Mouse (Mus musculus) adrenal gland, postnatal 36 days (tissue): ENCODE measurements around the gene Arrdc2. TPM values are rescaled to one million over a fixed set of nuclear protein-coding genes. Genes with fewer than 3 reads are reported as not detected.

ENCODE experiments used
- DNase-seq, 2 experiments: peaks; one replicate each; pipeline ENCODE4 v3.0.0; 2021; ENCODE audit warnings: mixed read lengths in 1 of 2
- total RNA-seq, 2 experiments: library from RNA; stranded (reverse); gene quantifications; 2 replicates each; pipeline ENCODE4 v1.2.3; 2021

Arrdc2 gene
- total RNA-seq, 2 experiments from 2014 or later: 6.9 to 10.5 TPM

DNA sequence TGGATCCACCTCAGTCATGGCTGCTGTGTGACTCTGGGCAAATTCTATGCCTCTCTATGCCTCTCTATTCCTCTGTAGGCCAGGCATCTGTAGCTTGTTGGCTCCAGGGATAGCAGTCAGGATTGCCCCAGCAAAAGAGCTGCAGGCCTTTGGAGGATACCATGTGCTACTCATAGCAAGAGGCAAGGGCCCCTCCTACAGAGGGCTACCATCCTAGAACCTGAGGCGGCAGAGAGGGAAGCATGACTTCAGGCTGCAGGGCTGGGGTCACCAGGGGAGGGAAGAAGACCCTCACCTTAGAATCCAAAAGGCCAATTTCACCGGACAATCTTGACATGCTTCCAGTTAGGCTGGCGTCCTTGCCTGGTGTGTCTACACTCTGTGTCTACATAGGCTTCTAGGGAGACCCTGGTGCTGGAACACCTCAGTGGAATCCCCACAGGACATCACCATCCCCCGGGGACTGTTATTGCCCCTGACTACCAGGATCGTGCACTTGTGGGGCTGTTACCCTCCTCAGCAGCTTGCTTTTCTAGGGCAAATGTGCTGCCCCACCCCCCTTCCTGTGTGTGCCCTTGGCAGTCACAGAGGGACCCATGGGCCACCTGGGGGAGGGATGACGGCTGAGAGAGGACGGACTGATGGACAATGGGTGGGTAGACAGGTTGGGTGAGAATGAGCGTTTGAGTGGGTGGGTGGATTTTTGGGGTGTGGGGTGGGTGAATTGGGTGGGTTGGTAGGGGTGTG lies 30.4 kb downstream of the Arrdc2 start:
- DNase-seq: no peak

DNA sequence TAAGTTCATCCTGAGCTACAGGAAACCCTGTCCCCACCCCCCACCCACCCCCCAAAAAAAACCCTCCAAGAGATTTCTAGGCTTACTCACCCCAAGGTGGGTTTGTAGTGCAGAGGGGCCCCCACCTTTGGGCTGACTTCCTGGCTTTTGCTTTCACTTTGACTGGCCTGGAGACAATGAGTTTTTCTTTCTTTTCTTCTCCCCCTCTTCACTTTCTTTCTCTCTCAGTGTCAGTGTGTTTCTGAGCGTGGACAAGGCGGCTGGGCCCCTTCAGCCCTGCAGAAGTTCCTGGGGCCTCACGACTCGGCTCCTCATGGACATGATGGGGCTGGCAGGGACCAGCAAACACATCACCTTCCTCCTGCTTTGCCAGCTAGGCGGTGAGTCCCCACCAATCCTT lies 31.3 kb downstream of the Arrdc2 start, which contains the start of gene Il12rb1:
TSS of gene Il12rb1 (plus strand) at position 211 of the 400 bp plus-strand sequence.
- no peak for DNase-seq

DNA sequence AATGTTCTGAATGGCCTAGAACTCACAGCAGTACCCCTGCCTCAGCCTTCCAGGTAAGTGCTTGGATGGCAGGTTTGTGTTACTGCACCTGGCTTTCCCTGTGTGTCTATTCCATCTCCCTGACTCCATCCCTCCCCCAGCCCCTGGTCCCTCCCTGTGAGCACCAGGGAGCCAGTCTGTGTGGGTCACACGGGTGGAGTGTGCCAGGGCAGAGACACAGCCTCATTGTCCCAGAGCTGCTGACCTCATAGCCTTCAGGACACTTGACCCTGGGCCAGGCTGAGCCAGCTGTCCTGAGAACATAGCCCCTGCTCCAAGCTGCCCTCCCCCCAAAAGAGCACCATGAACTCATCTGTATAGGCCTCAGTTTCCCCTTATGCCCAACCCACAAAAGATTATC lies 32.2 kb downstream of the Arrdc2 start:
- DNase-seq: no peak

DNA sequence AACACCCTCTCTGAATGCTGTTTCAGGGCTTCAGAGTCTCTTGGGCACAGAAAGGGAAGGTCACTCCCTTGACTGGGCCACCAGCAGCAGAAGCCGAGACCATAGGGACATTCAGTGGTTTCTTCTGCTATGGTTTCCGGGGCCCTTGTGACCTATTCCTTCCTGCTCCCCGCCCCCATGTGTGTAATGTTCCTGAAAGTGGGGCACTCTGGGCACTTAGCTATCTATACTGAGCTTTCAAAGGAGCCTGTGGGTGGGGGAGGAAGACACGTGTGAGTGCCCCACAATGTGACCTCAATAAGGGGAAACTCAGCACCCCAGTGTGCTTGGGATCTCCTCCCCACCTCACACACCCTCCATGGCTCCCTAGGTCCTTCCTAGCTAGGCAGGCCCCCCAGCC lies 33.0 kb downstream of the Arrdc2 start:
- DNase-seq: peak in 1 of 2 experiments; percentile 49

DNA sequence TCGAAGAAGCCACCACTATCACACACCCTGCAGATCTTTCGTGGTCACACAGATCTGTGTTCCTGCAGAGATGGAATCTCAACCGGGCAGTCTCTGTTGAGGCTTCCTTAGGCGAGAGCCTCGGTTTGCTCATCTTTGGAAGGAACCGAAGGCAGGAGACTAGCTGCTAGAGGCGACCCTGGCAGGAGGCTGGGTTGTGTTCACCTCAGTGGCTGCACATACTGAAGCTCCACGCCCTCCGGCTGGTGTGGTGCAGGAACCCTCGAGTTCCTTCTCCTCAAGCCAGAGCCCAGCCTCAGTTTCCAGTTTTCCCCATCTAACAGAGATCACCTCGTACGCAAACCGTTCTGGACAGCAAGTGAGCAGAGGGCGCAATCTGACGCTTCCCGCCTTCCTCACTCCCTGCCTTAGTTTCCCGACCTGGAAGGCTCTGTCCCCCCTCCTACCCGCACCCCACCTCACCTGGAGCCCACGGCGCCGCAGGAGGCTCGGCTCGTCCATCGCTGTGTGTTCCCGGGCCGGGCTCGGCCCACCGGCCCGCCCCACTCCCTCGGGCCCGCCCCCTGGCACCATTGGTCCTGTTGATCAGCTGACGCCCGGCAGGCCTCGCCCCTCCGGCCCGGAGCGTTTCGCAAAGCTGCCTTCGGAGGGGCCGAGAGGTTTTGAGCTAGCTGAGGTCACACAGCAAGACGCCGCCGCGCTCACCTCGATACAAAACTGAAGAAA lies 34.9 kb downstream of the Arrdc2 start, which contains the start of gene Mast3:
TSS of gene Mast3 (minus strand) at position 574 of the 726 bp plus-strand sequence.
- peak; percentile 93 to 96 for DNase-seq

DNA sequence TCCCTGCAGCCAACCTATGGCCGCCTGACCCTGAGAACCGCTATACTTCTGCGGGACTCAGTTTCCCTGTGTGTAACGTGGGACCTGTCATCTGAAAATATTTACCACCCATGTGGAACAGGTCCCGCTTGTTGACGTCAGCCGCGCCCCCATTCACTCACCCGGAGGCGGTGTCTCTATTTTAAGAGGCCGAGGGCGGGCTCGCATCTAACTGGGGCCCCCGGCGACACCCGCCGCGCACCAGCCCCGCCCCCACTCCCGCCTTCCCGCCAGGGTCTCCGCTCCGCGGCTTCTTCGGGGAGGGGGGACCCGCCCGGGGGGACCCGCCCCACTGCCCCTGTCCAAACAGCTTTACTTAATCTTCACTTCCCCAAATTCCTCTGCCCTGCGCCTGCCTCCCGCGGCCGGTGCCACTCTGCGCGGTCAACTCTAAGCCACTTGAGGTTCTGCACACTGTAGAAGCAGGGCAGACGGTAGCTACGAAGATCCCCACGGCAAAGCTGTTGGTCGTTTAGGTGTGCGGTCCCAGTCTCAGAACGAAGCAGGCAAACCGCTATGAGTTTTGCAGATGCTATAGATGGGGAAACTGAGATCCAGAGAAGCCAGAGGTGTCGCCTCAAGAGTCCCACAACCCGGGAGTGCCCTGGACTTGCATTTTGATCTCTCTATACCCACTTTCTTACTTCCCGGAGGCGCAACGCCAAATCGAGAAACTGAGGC lies 35.6 kb downstream of the Arrdc2 start:
- peak; percentile 25 to 59 for DNase-seq

DNA sequence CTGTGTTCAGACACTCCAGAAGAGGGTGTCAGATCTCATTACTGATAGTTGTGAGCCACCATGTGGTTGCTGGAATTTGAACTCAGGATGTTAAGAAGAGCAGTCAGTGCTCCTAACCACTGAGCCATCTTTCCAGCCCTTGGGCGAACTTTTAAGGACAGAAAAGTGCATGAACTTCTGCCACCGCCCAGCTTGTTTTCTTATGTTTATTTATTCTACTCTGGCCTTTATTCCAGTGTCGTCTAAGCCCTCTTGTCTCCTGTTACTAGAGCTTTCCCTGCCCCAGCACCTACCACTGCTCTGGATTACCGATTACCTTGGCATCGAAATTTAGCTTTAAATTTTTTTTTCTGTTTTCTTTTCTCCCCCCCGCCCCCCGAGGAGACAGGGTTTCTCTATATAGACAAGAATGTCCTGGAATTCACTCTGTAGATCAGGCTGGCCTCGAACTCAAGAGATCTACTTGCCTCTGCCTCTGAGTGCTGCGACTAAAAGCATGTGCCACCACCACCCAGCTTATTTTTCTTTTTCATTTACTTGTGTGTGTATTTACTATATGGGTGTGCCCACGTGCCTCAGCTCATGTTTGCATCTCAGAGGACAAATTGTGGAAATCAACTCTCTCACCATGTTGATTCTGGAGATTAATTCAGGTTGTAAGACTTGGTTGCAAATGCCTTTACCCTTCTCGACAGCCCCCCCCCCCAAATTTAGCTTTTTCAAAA lies 36.6 kb downstream of the Arrdc2 start:
- DNase-seq: no peak

DNA sequence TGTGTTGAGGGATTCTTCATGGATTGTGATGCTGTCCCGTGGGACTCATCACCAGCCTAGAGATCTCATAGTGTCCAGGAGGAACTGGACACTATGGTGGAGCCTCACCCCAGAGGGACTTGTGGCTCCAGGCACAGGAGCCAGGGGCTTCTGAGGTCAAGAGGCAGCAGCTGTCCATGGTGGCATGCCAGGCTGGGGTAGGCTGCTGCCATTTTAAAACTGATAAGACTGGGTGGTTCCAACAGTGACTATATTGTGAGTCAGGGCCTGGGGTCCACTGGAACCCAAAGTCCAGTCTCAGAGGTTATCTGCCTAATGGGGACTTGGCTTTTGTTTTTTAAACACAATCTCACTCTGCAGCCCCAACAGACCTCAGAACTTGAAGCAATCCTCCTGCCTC lies 37.7 kb downstream of the Arrdc2 start:
- DNase-seq: no peak

DNA sequence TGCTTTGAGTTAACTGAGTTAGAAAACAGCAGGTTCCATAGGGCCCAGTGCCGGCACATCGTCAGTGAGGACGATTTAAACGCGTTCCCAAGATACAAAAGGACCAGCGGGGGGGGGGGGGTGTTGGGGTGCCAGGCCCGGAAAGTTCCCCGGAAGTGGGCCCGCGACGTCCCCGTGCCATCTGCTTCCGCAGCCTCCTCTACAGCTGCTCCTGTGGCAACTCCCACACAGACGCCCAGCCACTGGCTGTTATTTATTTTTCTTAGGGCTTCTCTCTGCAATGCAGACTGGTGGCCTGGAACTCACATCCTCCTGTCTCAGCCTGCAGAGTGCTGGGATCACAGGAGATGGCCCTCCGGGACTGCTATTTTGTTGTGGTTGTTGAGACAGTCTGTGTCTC lies 38.4 kb downstream of the Arrdc2 start:
- no peak for DNase-seq

DNA sequence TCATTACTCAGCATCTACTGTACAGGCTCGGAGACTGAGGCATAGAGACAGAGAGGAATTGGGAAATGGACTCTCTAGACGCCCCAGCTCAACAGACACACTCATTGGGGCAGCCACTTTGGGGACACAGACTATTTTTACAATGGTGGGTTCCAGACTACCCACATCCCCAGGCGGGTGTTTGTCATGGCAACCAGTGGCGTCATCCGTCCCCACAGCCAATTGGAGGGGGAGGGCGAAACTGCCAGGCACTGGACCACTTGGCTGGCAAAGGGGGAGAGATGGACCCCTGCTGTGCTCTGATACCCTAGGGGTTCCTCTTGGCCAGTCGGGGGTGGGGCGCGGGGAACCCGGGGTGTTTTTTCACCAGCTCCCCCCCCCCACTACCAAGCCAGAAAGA lies 38.9 kb downstream of the Arrdc2 start:
- no peak for DNase-seq

DNA sequence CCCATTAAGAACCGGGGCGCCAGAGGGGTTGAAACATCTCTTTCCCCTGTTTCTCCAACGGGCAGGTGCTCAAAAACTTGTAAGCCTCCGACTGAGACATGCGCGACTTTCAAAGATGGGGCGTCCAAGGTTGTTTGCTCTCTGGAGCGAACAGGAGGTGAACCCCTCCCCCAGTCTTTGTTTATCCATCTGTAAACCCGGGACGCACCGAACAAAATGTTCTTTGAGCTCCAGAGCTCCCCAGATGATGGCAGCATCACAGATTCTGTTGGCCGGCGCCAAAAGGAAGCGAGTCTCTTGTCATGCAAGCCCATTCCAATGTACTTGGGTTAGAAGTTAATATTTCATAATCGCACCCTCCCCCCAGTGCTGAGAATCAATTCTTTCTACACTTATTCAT lies 41.2 kb downstream of the Arrdc2 start:
- no peak for DNase-seq

DNA sequence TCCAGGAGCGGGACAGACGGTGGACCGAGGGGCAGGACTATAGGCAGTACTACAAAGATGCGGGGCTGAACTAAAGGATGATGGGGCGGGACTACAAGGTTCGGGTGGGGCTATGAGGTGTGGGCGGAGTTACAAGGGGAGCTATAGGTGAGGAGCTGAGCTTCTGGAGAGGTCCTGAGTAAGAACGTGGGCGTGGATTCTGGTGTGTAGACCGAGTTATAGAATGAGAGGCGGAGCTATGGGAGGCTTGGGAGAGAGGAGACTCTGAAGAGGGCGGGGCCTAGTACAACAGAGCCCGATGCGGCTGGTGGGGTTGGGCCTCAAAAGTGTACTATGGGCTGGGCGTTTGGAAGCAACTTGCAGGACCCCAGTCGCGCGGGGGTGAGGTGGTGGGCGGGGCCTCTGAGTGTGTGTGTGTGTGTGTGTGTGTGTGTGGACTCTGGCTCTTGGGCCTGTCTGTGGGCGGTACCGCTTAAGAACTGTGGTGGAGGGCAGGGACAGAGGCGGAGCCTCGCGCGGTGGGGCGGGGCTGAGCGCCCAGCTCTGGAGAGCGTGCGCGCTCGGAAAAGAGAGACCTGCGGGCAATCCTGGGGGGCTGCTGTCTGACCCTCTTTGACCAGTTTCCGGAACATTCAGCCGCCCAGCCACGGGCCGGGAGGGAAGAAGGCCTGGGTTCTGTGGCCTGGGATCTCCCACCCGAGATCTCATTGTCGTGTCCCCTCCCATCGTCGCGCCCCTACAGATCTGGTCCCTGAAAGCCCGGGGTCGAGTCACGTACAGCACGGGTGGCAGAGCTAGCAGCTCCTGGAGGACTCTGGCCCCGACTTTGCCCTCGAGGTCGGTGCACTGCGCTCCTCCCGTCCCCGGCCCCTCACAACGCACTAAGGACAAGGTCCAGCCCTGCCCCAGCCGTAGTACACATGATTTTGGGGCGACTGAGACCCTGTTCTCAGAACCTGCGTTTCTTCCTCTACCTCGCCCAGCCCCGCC lies 42.1 kb downstream of the Arrdc2 start:
- DNase-seq: peak; percentile 91 to 95

DNA sequence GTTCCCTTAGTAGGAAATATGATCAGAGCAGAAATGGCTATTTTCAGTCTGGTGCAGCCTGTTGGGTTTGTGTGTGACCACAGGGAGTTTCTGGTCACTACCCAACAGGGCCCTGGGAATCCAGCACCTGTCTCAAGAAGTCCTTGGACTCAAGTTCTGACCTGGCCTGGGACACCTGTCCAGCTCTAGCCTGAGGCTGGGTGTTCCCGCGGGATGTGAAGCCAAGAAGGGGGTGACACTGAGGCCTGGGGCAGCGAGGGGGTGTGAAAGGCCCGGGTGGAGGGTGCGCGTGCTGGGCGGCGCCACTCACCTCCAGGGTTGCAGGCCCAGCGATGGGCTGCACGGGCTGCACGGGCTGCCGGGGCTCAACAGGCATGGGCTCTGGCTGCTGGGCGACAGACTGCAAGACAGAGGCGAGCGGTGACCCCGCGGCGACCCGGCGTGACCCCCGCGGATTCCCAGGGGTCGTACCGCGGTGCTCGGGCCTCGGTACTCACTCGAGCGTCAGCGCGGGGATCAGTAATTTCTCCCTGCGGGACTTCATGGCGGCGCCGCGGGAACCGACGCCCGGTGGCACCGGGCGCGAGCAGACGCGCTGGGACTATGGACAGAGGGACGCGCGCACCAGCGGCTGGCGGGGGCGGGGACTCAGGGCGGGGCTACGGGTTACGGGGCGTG lies 43.0 kb downstream of the Arrdc2 start:
- DNase-seq: peak in 1 of 2 experiments; percentile 43

DNA sequence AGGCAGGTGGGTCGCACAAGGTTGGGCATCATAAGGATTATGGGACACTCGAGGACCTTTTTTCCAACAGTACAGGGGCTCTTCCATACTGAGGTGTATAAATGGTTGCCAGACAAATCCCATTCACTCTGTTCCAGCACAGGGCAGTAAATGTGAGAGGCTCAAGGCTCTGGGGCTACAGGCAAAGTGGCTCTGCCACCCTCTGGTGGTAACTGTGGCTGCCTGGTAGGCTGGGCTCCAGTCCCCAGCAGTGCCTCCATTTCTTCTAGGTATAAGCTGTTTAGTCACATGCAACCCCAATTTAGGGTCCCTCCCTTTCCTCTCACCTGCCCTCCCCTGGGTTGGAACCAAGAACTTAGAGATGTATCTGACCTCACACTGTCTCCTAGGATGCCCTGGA lies 44.1 kb downstream of the Arrdc2 start:
- no peak for DNase-seq

DNA sequence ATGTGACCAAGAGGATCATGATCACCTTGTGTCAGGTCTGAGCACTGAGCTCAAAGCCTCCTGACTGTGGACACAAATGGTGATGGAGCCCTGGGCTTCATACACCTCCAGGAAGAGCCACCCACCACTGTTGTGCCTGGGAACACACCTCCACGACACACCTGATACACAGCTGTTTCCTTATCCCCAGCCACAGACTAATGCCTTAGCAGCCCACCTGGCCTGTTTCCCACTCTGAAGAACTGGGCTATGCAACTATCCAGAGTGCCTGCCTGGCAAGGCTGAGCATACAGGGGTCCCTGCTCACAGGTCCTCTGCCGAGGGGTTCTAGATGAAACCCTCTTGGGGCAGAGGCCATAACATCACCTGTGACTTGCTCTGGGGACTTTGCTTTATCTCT lies 45.3 kb downstream of the Arrdc2 start:
- DNase-seq: no peak

DNA sequence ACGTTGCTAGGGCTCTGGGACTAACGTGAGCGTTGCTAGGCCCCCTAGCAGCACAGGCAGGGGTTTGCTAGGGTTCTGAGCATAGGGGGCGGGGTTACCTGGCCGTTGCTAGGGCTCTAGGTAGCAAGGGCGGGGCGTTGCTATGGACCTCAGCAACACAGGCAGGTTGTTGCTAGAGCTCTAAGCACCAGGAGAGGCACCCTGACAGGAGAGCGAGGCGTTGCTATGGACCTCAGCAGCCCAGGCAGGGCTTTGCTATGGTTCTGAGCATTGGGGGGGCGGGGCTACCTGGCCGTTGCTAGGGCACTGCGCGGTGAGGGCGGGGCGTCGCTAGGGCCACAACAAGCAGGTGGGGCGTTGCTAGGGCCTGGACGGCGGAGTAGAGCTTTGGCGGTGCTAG lies 46.8 kb downstream of the Arrdc2 start:
- peak in 1 of 2 experiments; percentile 62 for DNase-seq

DNA sequence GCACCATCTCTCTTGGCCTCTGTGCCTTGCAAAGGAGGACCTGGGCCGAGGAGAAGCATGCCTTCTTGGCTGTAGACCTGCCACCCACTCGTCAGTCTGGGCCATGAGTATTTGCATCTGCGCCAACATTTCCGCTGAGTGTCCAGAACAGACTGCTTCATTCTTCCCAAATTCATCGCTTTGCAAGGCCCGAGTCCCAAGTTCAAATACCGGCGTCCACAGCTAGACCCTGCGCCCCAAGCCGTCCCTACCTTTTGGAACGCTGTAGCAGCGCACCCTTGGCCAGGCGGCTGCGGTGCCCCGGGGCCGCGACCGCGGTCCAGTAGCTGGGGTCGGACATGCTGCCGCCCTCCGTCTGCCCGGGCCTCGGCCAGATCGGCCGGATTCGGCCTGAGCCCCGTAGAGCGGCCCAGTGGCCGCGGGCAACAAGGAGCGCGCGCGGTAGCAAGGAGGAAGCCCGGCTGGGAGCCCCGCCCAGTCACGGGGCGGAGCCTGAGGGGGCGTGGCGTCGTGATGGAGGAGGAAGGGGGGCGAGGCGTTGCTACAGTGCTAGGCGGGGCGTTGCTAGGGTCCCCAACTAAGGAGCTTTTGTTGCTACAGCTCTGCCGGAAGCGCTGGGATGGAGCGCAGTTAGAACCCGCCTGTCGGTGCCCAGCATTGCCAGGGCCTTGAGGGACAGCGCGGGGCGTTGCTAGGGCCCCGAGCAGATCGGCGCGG lies 47.4 kb downstream of the Arrdc2 start:
- peak; percentile 99 for DNase-seq

DNA sequence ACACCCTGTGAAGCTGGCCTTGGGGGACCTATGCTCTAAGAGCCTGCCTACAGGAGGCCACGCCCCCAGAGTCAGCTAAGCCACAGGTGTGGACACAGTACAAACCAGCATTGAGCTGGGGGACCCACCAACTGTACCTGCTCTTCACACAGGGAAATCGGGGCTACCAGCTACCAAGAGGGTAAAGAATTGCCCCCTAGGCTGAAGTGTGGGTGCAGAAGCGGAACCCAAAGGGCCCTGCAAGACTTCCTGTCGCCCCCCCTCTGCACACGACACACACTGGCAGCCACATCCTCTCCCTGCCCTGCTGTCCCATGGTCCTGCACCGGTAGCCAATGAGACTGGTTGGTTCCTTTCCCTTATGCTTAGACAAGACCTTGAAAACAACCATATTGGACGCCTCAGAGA lies 48.2 kb downstream of the Arrdc2 start:
- DNase-seq: peak in 1 of 2 experiments; percentile 56

DNA sequence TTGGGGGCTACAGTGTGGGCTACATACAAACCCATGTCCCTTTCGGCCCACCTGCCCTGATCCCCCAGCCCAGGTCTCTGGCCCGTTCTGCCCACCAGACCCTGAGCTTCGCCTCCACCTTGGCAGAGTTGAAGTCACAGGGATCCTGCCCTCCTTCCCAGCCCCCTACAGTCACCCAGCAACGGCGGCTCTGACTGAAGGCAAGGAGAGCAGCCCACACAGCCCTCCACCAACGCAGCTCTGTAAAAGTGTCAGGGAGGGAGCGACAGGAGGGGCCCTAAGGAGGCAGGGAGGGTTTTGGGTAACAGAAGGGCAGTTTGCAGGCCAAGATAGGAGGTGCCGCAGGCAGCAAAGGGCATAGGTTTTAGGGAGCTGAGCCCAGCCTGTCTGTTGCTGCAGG lies 48.7 kb downstream of the Arrdc2 start:
- DNase-seq: no peak

DNA sequence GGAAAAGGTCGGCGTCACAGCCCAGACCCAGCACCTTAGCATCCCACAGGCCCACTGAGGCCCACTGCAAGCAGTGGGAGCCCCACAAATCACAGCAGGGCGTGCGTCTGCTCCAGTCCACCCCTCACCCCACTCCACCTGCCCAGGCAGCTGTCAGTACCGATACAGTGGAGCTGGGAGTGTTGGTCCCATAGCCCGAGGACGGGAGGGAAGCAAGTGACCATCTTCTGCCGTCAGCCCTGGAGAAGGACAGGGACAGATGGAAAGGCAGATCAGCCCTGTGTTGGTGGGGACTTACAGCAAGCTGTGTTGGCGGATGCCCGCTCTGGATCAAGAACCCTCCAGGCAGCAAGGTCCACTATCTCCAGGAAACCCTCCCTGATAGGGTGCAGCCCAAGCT lies 50.5 kb downstream of the Arrdc2 start:
- DNase-seq: no peak
